Mouse (Mus musculus) large intestine, adult 2 months (tissue): ENCODE results near the gene Mamdc4. TPM values are rescaled to one million over a fixed set of nuclear protein-coding genes. Genes with fewer than 3 reads are reported as not detected.
A peak's percentile ranks its signal among the peaks of the same experiment; 100 is the strongest.
"Not testable (repeated sequence)": the region's sequence is repeated elsewhere in the genome, so short reads cannot be mapped to it uniquely, and the experiment has no call there.

Source experiments
- DNase-seq: peaks from one replicate; pipeline ENCODE4 v3.0.0-alpha.2; 2012; ENCODE audit warnings: low read depth, low spot score
- WGBS: fragments of 180-500 bp; shearing (Covaris S2); methylation state at CpG from one replicate; pipeline ENCODE4 v1.1.7; 2018; 5-methylcytosine and 5-hydroxymethylcytosine counted together
- polyA plus RNA-seq: library from polyadenylated mRNA; depleted of rRNA; stranded (reverse); fragments of >200 nt; gene quantifications from 2 replicates; pipeline ENCODE4 v1.2.3, GENCODE M21; 2012

Mamdc4 gene
- polyA plus RNA-seq, 1 experiment, result 0.97 TPM

DNA sequence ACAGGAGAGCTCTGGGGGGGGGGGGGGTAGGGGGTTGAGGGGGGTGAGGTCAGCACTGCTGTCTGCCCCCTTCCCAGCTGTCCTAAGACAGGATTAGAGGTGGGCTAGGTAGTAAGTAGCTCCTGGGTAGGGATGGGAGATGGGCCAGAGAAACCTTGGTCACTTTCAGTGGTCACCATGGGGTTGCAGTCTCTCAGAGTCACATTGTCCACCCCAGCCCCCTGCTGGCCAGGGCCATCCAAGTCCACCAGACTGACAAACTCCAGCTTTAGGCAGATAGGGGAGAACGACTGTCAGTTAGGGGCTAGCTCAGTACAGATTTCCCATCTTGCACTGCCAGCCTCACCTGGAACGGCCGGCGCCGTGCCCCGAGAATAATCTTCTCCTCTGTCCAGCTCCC is 8.1 kb downstream of the Mamdc4 start:
- WGBS, result 84% methylated on average over 6 of the region's 6 CpGs
- DNase-seq, result no peak

DNA sequence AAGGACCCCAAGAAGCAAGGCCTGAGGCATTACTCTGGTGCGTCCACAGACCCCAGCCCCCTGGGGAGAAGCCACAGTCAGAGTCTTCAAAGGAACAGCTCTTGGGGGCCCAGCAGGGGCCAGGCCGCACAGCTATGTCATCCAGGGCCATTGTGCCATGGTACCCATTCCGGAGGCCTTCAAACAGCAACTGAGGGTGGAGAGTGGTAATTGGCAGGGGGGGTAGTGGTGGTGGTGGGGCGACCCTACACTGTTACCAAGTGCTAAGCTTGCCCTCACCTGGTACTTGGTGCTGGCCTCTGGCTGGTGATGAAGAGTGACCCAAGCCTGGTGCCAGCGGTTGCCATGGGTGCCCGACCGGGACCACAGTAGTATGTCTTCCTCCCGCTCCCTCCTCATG is 8.9 kb downstream of the Mamdc4 start:
- WGBS, result 94% methylated on average over 8 of the region's 8 CpGs
- no peak for DNase-seq

- 78% methylated on average over 9 of the region's 9 CpGs for WGBS
- no peak for DNase-seq
Observed at GRCm38 (mm10) chr2:25561946-25562345, 12.7 kb downstream of the Mamdc4 start.

DNA sequence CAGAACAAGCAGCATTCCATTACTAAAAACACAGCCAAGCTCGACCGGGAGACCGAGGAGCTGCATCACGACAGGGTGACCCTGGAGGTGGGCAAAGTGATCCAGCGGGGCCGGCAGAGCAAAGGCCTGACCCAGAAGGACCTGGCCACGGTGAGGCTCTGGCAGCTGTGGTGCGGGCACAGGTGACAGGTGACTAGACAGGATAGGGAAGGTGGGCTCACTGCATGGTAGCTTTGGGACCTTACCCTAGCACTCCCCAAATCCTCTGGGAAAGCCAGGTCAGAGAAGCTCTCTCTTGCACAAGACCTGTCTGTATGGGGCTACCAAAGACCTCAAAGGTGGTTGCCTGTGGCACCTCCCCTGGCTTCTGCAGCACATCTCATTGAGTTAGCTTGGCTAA is 14.1 kb downstream of the Mamdc4 start:
- 88% methylated on average over 8 of the region's 8 CpGs for WGBS
- DNase-seq, result no peak

DNA sequence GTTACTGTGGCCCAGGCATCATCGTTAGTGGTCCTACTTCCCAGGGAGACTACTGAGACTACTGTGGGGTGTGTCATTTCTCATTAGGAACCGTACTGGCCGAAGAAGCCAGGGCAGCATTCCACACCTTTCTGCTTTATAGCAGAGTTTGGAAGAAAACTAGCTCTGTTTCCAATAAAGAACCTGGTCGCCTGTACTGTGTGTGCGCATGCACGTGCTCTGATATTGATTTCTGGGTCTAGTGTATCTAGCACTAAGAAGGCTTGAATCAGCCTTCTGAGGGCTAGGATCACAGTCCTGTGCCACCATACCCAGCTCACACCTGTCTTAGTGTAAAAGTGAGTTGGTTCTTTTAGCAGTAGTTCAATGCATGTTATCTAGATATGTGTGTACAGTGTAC is 15.9 kb downstream of the Mamdc4 start:
- WGBS, result 42% methylated on average over 6 of the region's 6 CpGs
- no peak for DNase-seq

DNA sequence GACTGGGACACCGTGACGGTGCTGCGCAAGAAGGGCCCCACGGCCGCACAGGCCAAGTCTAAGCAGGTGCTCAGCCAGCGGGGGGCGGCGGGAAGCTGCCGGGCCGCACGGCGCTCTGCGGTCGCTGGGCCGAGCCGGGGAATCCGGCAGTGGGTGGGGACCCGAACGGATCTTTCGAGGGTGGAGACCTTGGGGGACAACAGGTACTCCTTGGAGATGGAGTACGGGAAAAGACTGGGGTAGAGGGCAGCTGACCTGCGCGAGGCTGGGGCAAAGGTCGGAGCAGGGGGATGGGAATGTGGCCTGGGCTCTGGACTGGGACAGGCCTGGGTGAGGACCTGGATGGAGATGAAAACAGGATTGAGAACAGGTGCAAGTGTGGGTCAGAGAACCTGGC is 16.7 kb downstream of the Mamdc4 start:
- WGBS, result under 1% methylated on average over 24 of the region's 24 CpGs
- DNase-seq, result no peak

GRCm38 (mm10) chr2:25557221-25557963 is 17.3 kb downstream of the Mamdc4 start, which contains the start of gene Edf1:
Gene Edf1 (plus strand): TSS chr2:25557847.
- peak; percentile 86 for DNase-seq
- under 1% methylated on average over 61 of the region's 61 CpGs for WGBS

GRCm38 (mm10) chr2:25556296-25556695 is 18.3 kb downstream of the Mamdc4 start:
- 59% methylated on average over 1 of the region's 1 CpGs for WGBS
- DNase-seq, result no peak

DNA sequence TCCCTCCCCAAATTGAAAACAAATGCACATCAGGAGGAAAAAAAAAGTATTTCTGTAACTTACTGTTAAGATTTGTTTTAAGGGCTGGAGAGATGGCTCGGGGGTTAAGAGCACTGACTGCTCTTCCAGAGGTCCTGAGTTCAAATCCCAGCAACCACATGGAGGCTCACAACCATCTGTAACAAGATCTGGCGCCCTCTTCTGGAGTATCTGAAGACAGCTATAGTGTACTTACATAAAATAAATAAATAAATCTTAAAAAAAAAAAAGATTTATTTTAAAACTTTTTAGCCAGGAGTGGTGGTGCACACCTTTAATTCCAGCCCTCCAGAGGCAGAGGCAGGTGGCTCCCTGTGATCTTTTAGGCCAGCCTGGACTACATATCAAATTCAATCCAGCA is 19.2 kb downstream of the Mamdc4 start:
- WGBS, result 59% methylated on average over 2 of the region's 2 CpGs

GRCm38 (mm10) chr2:25553171-25553786 is 21.4 kb downstream of the Mamdc4 start:
- not testable (repeated sequence) for DNase-seq
- 84% methylated on average over 4 of the region's 4 CpGs for WGBS

More for the DNA sequence above, 19.2 kb downstream of the Mamdc4 start:
- DNase-seq, result not testable (repeated sequence)

DNA sequence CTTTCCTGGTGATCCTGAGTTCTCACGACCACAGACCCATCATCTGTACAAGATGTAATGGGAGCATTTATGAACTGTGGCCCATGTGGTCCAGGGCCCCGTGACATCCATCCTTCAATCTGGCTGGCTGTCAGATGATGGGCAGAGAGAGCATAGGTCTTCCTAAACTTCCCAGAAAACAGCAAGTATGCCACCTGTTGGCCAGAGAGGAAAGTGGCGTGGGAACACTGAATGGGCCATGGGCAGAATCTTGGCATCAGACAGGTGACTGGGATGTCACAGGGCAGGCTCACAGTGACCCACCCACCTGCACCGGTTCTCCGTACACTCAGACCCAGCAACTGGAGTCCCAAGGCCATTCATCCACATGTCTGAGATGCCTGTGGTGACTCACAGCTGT is 23.5 kb downstream of the Mamdc4 start:
- 18% methylated on average over 5 of the region's 5 CpGs for WGBS
- no peak for DNase-seq

GRCm38 (mm10) chr2:25549021-25549991 is 25.3 kb downstream of the Mamdc4 start:
- WGBS, result 46% methylated on average over 9 of the region's 9 CpGs

GRCm38 (mm10) chr2:25546811-25547491 is 27.7 kb downstream of the Mamdc4 start, which contains the start of gene Traf2:
Gene Traf2 (minus strand): TSS chr2:25546940.
- DNase-seq, result peak; percentile 92
- 3% methylated on average over 48 of the region's 48 CpGs for WGBS

More at GRCm38 (mm10) chr2:25549021-25549991, 25.3 kb downstream of the Mamdc4 start:
- no peak for DNase-seq

GRCm38 (mm10) chr2:25545996-25546810 is 28.4 kb downstream of the Mamdc4 start:
- no peak for DNase-seq
- 4% methylated on average over 43 of the region's 43 CpGs for WGBS

DNA sequence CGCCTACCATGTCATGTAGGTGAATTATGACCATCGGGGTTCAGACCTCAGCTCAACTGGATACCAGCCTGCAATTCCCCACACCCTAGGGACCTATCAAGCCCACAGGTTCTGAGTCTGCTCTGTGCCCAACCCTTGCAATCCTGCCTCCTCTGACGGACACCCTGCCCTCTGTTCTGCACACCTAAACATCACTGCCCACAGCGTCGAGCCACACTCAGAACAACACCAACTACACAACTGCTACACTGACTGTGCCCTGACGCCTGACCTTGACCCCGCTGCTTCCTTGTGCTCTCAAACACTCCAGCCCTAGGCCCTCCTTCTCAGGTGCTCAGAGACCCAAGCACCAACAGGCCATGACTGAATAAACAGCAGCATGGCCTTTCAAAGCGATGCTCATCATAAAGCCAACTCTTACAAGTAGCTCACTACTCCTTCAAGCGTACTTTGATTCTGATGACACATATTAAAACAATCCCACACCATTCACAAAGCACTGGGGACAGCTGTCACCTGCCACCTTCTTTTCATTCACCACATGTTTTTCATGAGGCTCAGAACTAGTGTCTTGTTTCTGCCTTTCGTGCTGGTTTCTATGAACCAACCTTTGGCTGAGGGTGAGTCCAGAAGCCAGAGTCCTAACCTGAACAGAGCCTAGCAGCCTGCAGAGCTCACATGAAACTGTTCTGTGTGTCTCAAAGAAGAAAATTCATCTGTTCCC is 32.8 kb downstream of the Mamdc4 start:
- WGBS, result 68% methylated on average over 10 of the region's 10 CpGs
- no peak for DNase-seq

- no peak for DNase-seq
Observed at GRCm38 (mm10) chr2:25540541-25540948, 34.1 kb downstream of the Mamdc4 start.

GRCm38 (mm10) chr2:25536531-25536930 is 38.1 kb downstream of the Mamdc4 start:
- 89% methylated on average over 8 of the region's 8 CpGs for WGBS
- no peak for DNase-seq

More at GRCm38 (mm10) chr2:25540541-25540948, 34.1 kb downstream of the Mamdc4 start:
- 86% methylated on average over 4 of the region's 4 CpGs for whole genome bisulfite sequencing

- DNase-seq, result no peak
- WGBS, result 80% methylated on average over 2 of the region's 2 CpGs
Observed at GRCm38 (mm10) chr2:25534866-25535182, 39.8 kb downstream of the Mamdc4 start.
